8 mouse cellular contexts compared by ENCODE assay signal in genomic region chr12:108422858-108423631, GRCm38 (mm10). TPM values are rescaled to one million over a fixed set of nuclear protein-coding genes. Genes with fewer than 3 reads are reported as not detected.
A peak's percentile ranks its signal among the peaks of the same experiment; 100 is the strongest.
DNase-seq lines count a peak whose midpoint lies in the region; ATAC-seq lines count a peak whose summit lies in the region.

No protein-coding gene starts in this region.

- under 1% methylated on average over 86 of the region's 90 CpGs for WGBS in embryonic facial prominence, embryonic 12.5 days
- under 1% methylated on average over 60 of the region's 90 CpGs for WGBS in limb, embryonic 13.5 days
- WGBS in midbrain, embryonic 15.5 days: under 1% methylated on average over 86 of the region's 90 CpGs

- H3K9me3 ChIP-seq in embryonic facial prominence, embryonic 12.5 days: no peaks in the 10 kb centered on the region
- H3K9me3 ChIP-seq in limb, embryonic 13.5 days: no peaks in the 10 kb centered on the region
- no peaks in the 10 kb centered on the region for H3K9me3 ChIP-seq in midbrain, embryonic 15.5 days

- H3K4me1 ChIP-seq in embryonic facial prominence, embryonic 12.5 days: peaks cover 22% of the 10 kb centered on the region
- H3K4me1 ChIP-seq in limb, embryonic 13.5 days: peaks cover 10% of the 10 kb centered on the region
- H3K4me1 ChIP-seq in midbrain, embryonic 15.5 days: peaks cover 30% of the 10 kb centered on the region

- no peaks in the 10 kb centered on the region for H3K36me3 ChIP-seq in embryonic facial prominence, embryonic 12.5 days
- H3K36me3 ChIP-seq in limb, embryonic 13.5 days: no peaks in the 10 kb centered on the region
- no peaks in the 10 kb centered on the region for H3K36me3 ChIP-seq in midbrain, embryonic 15.5 days (replicated peaks)

- no peaks in the 10 kb centered on the region for H3K27me3 ChIP-seq in embryonic facial prominence, embryonic 12.5 days
- peaks cover 16% of the 10 kb centered on the region for H3K27me3 ChIP-seq in limb, embryonic 13.5 days
- no peaks in the 10 kb centered on the region for H3K27me3 ChIP-seq in midbrain, embryonic 15.5 days (replicated peaks)

- peak overlapping the region; percentile 86 for H3K27ac ChIP-seq in embryonic facial prominence, embryonic 12.5 days
- peak overlapping the region; percentile 77 for H3K27ac ChIP-seq in limb, embryonic 13.5 days
- H3K27ac ChIP-seq in midbrain, embryonic 15.5 days: peak overlapping the region; percentile 87

- peak overlapping the region; percentile 75 for H3K4me2 ChIP-seq in embryonic facial prominence, embryonic 12.5 days (replicated peaks)
- H3K4me2 ChIP-seq in limb, embryonic 13.5 days (replicated peaks): peak overlapping the region; percentile 78
- H3K4me2 ChIP-seq in midbrain, embryonic 15.5 days: peak overlapping the region; percentile 70

- ATAC-seq in CD4-positive, CD25-positive, alpha-beta regulatory T cell, adult 4 months: no peak
- ATAC-seq in embryonic facial prominence, embryonic 12.5 days (ENCODE audit: insufficient number of reproducible peaks, insufficient read depth, low FRiP score, low TSS enrichment): peak; percentile 90
- peak; percentile 92 for ATAC-seq in limb, embryonic 13.5 days (ENCODE audit: low FRiP score, low read depth)
- ATAC-seq in midbrain, embryonic 15.5 days (replicated peaks): peak; percentile 94

- peak overlapping the region; percentile 89 for H3K9ac ChIP-seq in embryonic facial prominence, embryonic 12.5 days
- peak overlapping the region; percentile 89 for H3K9ac ChIP-seq in limb, embryonic 13.5 days
- H3K9ac ChIP-seq in midbrain, embryonic 15.5 days: peak overlapping the region; percentile 74

- DNase-seq in CD4-positive, CD25-positive, alpha-beta regulatory T cell, adult 2 months (ENCODE audit: low read depth, low spot score): peak; percentile 73
- DNase-seq in heart, adult 9 months (ENCODE audit: low spot score in 2 of 2): peak; percentile 88 to 91
- DNase-seq in kidney, adult 9 months: peak; percentile 87
- peak; percentile 59 to 78 for DNase-seq in spleen, postnatal 4 days (ENCODE audit: low spot score in 2 of 2)

- peak overlapping the region; percentile 83 for H3K4me3 ChIP-seq in embryonic facial prominence, embryonic 12.5 days
- peak overlapping the region; percentile 82 for H3K4me3 ChIP-seq in limb, embryonic 13.5 days
- H3K4me3 ChIP-seq in midbrain, embryonic 15.5 days: peak overlapping the region; percentile 57

RNA-seq across cellular contexts. Expression of gene Eml1, which starts 52.3 kb away (rescaled TPM):
- polyA plus RNA-seq in CD4-positive, CD25-positive, alpha-beta regulatory T cell, adult 4 months (2017; shearing (Covaris generic)): under 1 TPM in 1 of 2 experiments, not detected in 1; 0.32 TPM
- 58.4 and 63.1 TPM in 2 replicates for polyA plus RNA-seq in embryonic facial prominence, embryonic 12.5 days (2016; fragmentation: Nextera tagmentation; extraction: Ambion mirVana)
- 36.5 and 41.9 TPM in 2 replicates for polyA plus RNA-seq in limb, embryonic 13.5 days (2015; fragmentation: Nextera tagmentation; extraction: Ambion mirVana)
- 52.9 and 61.3 TPM in 2 replicates for polyA plus RNA-seq in midbrain, embryonic 15.5 days (2015; fragmentation: Nextera tagmentation; extraction: Ambion mirVana)

Comparison
In these comparisons a context has a peak if more than half of its experiments do, and no peak if none do; other contexts are left out.
1. RNA of gene Eml1, which starts 52.3 kb away (polyA plus RNA-seq): 58.4 to 63.1 TPM in embryonic facial prominence, embryonic 12.5 days, 52.9 to 61.3 TPM in midbrain, embryonic 15.5 days and 36.5 to 41.9 TPM in limb, embryonic 13.5 days; 0.32 TPM in CD4-positive, CD25-positive, alpha-beta regulatory T cell, adult 4 months; every median in the first group is over 10 times any median in the second.
2. Peak in every context shown above with its lines, with median percentiles within 50 percentile points of each other: DNase-seq, H3K27ac ChIP-seq, H3K4me2 ChIP-seq, H3K4me3 ChIP-seq and H3K9ac ChIP-seq.